Mouse (Mus musculus) adrenal gland, postnatal 25 days (tissue): ENCODE measurements at regions not wholly inside any gene's neighbourhood (a gene's known extent, or its start where the extent isn't known, plus 50 kb on each side); places are given as distances from the start of the nearest gene placed in this dataset.
A peak's percentile ranks its signal among the peaks of the same experiment; 100 is the strongest.

Source experiments
- DNase-seq: peaks from one replicate; pipeline ENCODE4 v3.0.0; 2021; ENCODE audit warnings: mixed read lengths

- no peak for DNase-seq
These were observed 276.3 kb upstream of the Fermt1 start for GRCm38 (mm10) chr2:133221762-133222556.

- DNase-seq: no peak
These were observed 289.6 kb upstream of the Fermt1 start for GRCm38 (mm10) chr2:133235175-133235920.

- DNase-seq: no peak
These were observed 299.8 kb upstream of the Bmp2 start for GRCm38 (mm10) chr2:133252131-133252530.

- no peak for DNase-seq
These were observed 277.5 kb upstream of the Bmp2 start for GRCm38 (mm10) chr2:133274424-133274823.

GRCm38 (mm10) chr2:133278546-133278945, 273.4 kb upstream of the Bmp2 start:
- no peak for DNase-seq

- DNase-seq: no peak
These were observed 272.7 kb upstream of the Bmp2 start for GRCm38 (mm10) chr2:133279275-133279674.

- DNase-seq: no peak
These were observed 269.3 kb upstream of the Bmp2 start for GRCm38 (mm10) chr2:133282692-133283091.

- DNase-seq: no peak
These were observed 268.2 kb upstream of the Bmp2 start for GRCm38 (mm10) chr2:133283709-133284108.

GRCm38 (mm10) chr2:133294136-133294535, 257.8 kb upstream of the Bmp2 start:
- DNase-seq: no peak

- DNase-seq: peak; percentile 6
These were observed 246.0 kb upstream of the Bmp2 start for GRCm38 (mm10) chr2:133305936-133306335.

- DNase-seq: no peak
These were observed 241.0 kb upstream of the Bmp2 start for GRCm38 (mm10) chr2:133311001-133311400.

GRCm38 (mm10) chr2:133326290-133327050, 225.5 kb upstream of the Bmp2 start:
- DNase-seq: no peak

- DNase-seq: no peak
These were observed 224.3 kb upstream of the Bmp2 start for GRCm38 (mm10) chr2:133327653-133328052.

GRCm38 (mm10) chr2:133336177-133336901, 215.6 kb upstream of the Bmp2 start:
- DNase-seq: no peak

- no peak for DNase-seq
These were observed 213.8 kb upstream of the Bmp2 start for GRCm38 (mm10) chr2:133338150-133338549.

- no peak for DNase-seq
These were observed 210.6 kb upstream of the Bmp2 start for GRCm38 (mm10) chr2:133341352-133341751.

GRCm38 (mm10) chr2:133345964-133346788, 205.8 kb upstream of the Bmp2 start:
- DNase-seq: no peak

- no peak for DNase-seq
These were observed 205.1 kb upstream of the Bmp2 start for GRCm38 (mm10) chr2:133346789-133347424.

GRCm38 (mm10) chr2:133351306-133351705, 200.7 kb upstream of the Bmp2 start:
- no peak for DNase-seq

GRCm38 (mm10) chr2:133352800-133353199, 199.2 kb upstream of the Bmp2 start:
- DNase-seq: no peak
